Mouse (Mus musculus) B cell, adult 62 days (primary cell): ENCODE data around the gene Arhgdia. TPM values are rescaled to one million over a fixed set of nuclear protein-coding genes. Genes with fewer than 3 reads are reported as not detected.

Source experiments
- total RNA-seq: library from RNA; stranded (reverse); gene quantifications from 4 replicates; pipeline ENCODE4 v1.2.4, GENCODE M21; 2023

Arhgdia gene
- 511 to 532 TPM (median 521 TPM) in 4 replicates for total RNA-seq

DNA sequence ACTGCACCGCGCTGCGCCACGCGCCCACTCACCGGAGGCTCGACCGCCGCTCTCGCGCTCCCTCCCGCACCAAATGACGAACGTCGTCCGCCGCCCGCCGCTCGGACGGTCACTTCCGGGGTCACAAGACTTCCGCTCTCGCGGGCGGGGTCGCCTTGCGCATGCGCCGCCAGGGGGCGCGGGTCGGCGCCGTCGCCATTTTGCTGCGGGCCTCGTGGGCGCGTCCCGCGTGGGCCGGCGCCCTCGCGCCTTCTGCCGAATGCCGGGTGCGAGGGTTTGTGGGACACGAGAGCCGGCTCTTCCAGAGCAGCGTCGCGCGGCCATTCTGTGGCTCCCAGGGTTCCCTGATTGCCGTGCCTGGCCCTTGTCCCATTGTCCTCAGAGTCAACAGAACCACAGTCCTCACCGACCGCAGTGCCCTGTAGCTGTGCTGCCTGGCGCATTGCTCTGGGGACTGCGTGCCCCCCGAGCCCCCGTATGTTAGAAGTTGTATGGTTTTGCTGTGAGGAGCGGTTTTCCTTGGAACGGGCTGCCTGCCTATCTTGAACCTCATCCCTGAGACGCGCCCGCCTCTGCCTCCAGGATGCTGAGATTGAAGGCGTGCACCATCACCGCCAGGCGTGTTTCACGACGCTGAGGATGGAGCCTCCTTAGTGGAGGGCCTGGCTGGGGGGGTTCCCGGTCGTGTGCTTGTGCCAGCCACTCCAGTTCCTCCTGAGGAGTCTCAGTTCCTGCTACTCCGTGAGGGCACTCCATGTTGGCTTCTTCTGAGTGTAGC is at the start of gene Arhgdia:
Arhgdia (minus strand) TSS at position 135 of the 778 bp plus-strand sequence.

DNA sequence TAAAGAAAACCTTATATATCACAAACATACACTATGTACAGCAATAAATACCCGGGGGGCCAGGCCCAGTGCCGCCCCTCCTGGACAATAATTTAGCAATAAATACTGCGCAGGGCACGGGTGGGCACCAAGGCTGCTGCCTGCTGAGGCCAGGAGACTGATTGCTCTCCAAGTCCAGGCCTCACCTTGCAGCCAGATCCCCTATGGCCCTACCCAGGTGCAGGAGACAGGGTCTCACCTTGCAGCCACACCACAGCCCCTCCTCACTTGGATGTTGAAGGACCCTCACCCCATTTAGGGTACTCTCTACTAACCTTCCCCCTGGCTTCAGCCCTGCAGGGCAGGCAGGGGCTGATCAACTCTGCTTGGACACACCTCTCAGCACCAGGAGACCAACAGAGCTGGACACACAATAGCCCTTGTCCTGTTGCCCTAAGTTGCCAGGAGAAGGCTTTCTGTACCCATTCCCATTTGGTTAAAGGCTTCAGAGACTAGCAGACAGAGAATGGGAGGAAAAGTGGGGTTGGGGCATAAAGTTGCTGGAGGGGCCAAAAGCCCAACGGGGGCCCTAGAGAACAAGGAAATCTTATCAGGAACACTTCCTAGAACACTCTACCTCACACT is 43.8 kb upstream of the Arhgdia start, which contains the start of gene Sirt7:
Sirt7 (minus strand) TSS at position 89 of the 624 bp plus-strand sequence.

DNA sequence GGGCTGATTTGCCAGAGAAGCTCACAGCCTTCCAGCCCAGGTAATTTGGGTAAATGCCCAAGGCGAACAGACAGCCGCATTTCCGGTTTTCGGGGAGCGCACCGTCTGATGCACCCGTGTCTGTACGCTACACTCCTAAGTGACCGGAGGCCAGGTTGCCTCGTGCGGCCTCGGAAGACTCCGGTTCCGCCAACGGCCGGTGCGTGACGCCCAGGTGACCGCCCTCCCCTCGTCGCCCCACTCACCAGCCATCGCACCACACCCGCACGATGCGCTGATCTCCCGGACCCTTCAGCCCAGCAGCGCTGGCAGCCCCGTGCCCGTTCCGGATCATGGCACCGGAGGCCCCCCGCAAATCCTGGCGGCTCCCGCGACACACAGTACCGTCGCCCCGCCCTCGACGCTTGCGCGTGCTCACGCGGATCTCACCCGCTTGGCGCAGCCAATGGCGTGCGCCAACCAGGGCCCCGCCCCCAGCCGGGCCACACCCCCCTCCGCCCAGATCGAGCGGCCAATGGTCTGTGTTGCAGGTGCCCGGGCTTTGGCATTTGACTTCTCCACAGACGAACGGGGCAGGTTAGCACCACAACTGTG is 36.2 kb upstream of the Arhgdia start, which contains the start of gene Pcyt2:
Pcyt2 (minus strand) TSS at position 418 of the 594 bp plus-strand sequence.

DNA sequence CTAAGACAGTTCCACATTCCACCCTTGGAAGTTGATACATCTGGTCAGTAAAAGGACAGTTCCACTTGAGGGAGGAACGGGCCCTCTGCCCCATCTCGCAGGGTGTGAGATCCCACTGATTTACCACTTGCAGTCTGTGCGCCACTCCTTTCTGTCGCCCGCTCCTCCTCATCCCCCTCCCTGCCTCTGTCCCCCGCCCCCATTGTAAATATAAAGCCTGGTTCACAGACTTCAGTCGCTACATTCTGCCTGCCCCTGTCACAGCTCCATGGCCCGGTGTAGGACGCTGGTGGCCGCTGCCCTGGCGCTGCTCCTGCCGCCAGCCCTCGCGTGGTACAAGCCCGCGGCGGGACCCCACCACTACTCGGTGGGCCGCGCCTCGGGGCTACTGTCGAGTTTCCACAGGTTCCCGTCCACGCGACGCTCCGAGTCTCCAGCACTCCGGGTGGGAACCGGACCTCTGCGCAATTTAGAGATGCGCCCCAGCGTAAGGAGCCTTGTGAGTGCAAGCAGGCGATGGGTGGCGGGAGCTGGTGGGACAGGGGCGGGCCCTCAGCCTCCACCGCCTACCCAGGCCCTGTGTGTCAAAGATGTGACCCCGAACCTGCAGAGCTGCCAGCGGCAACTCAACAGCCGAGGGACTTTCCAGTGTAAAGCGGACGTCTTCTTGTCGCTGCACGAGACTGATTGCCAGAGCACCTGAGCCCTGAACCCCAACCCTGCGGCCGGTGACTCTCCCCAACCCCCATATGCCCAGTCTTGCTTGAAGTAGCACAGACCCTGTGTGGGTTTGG is 27.0 kb upstream of the Arhgdia start, which contains the start of gene Npb:
Npb (plus strand) TSS at position 237 of the 794 bp plus-strand sequence.

DNA sequence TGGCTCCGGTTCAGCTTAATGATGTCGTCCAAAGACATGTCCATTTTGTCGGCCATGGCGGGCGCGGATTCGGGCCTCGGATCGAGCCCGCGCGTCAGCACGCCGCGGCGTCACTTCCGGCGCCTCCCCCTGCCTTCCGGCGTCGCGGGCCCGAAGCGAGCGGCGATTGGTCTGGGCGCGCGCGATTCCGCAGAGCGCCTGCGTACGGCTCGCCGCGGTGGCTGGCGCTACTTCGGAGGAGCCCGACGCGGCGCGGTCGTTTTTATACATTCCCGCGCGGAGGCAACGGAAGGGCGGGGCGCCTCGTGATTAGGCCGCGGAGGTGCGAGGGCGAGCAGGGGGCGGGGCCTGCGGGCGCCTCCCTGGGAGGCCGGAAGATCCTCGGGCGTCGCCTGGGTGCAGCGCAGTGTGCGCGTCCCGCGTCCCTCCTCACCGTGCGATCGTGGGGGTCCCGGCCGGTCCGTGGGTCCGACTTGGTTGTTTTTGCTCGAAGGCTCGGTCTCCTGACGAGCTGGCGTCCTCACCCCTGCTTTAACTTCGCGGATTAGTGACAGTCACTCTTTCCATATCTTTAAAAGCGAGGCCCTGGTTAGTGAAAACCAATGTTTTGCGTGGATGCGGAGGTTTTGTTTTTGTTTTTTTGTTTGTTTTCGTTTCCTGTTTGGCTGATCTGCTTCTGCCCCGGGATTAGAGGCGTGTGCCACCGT is 17.0 kb upstream of the Arhgdia start, which contains the start of the genes Alyref and Anapc11:
Alyref (minus strand) TSS at position 83 of the 707 bp plus-strand sequence.
Anapc11 (plus strand) TSS at position 139 of the 707 bp plus-strand sequence.

DNA sequence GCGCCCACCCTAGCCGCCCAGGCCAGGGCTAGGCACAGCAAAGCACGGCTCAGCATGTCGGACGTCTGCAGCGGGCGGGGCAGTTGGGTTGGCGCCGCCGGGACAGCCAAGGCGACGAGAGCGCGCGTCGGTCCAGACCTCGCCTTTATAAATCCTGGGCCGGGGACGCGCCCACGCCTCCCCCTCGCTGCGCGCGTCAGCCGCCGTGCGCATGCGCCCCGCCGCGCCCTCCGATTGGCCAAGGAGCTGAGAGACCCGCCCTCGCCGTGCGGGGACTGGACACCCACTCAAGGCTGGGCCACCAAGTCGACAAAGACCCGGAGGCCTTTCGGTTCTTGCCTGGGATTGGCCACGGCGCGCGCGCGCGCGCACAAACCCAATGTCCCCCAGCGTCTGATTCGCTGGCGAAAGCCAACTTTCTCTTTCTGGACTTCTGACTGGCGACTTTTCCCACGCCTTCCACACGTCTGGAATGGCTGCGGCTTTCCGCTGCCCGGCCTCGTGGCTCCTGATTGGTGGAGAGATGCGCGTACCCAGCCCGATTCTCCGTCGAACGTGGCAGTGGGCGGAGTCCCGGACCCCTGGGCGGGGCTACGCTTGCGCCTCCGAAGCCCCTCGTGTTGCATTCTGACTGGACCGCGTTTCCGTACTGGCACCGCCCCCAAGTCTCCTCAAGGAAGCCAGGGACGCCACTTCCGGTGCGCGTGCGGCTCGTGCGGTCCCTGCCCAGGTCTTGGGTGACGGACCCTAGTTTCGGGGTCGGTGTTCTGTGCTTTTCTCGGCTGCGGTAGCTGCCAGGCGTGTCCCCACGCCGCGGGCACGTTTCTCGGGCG is 8.5 kb downstream of the Arhgdia start, which contains the start of gene P4hb:
P4hb (minus strand) TSS at position 502 of the 833 bp plus-strand sequence.

DNA sequence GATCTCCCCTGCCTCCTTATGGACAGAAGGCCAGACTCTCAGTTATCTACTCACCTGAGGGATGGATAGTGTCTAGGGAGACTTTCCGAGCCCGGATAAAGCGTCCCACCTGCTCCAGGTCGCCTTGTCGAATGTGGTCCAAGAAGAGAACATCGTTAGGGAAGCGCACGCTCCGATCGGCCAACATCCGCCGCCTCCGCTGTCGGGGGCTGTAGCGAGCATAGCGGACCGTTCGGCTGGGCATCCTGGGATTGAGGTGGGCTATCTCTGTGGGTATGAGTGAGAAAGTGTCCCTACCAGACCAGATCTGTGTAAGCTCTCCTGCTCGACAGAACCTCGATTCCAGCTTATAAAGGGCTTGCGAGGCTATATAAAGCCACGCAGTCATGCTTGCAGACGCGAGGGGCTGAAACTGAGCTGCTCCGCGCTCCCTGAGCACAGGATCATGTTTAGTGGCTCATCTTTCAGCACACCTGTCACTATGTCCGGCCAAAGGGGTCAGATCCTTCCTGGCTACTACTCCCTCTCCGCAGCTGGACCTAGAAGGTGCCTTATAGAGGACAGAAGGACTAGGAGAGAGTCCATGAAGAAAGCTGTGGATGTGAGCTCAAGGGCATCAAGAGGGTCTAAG is 30.5 kb downstream of the Arhgdia start, which contains the start of gene Ppp1r27:
Ppp1r27 (minus strand) TSS at position 323 of the 631 bp plus-strand sequence.

DNA sequence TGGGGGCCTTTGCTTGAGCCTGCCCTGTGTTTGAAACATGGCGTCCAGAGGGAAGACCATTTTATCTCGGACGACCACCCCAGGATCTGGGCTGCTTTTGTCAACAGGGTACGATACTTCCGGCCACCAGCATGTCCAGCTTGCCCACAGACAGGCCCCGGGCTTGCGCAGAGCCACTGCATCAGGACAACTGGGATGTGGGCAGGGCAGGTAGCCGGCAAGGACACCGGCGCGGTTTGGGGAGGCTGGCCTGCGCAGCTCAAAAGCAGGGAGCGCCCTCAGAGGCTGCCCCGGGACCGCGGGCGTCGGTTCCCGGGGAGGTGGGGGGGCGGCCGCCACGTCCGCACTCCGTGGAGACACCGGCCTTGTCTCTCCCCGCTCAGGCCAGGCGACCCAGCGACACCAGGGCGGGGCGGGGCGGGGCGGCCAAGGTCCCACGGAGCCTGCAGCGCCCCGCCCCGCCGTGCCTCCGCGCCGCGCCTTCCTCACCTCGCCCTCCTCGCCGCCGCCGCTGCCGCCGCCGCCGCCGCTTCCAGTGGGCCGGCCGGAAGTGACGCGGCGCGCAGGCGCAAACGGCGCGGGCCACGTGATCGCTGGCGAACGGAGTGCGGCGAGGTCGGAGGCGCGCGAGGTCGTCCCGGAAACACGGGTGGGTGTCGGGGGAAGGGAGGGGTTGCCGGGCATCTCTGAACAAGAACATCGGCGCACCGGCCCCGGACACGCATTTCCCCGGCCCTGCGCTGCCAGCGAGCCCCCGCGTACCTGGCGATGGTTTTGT is 32.1 kb downstream of the Arhgdia start, which contains the start of gene Mcrip1:
Mcrip1 (minus strand) TSS at position 560 of the 778 bp plus-strand sequence.

DNA sequence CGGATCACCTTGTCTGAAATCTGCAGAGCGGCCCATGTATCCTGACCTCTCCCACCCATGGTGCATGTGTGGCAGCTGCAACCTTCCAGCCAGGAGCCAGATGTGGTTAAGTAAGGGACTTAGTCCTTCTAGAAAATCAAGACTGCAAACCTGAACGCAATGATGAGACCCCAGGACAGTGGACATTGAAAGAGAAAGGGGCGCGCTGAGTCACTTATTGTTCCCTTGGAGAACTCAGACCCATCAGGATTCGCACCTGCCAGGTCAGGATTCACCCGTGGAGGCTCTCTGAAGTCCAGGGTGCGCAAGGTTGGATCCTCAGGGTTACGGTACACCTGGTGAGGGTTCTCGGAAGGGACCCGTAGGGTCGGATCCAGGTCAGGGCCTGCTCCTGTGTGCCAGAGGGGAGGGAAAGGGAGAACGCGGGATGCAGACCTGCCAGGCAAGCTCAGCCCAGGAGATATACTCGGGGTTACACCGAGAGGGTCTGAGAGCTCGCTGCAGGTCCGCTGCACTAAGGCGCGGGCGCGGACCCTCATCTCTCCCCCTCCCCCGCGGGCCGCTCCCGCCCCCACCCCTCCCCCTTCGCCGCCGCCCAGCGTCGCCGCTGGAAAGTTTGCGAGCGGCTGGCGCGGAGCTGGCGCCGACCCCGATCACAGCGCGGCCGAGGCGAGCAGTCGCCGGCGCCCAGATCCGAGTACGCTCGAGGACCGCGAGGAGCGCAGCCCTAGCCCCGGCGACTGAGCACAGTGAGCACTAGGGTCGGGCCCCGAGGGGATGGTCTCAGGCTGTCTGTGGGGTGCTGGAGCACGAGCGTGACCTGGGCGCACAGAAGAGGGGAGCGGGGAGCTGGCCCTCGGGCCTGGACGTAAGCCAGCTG is 51.1 kb downstream of the Arhgdia start, which contains the start of gene Gcgr:
Gcgr (plus strand) TSS at position 615 of the 880 bp plus-strand sequence.

Other genes starting within 250 kb of the Arhgdia start
- 1,282 to 1,325 TPM (median 1,304 TPM) in 4 replicates for gene Actg1, start 233.1 kb downstream of the Arhgdia start, total RNA-seq
- gene Fscn2, start 220.1 kb downstream of the Arhgdia start, total RNA-seq: not detected in 4 replicates
- 16.9 to 32.5 TPM (median 24.3 TPM) in 4 replicates for gene Faap100, start 202.9 kb downstream of the Arhgdia start, total RNA-seq
- gene Nploc4, start 143.9 kb downstream of the Arhgdia start, total RNA-seq: 65.3 to 69.1 TPM (median 67.1 TPM) in 4 replicates
- 0.69 to 24.1 TPM in 2 of 4 replicates, not detected in the others for gene Tspan10, start 139.0 kb downstream of the Arhgdia start, total RNA-seq
- 0.88 TPM in 1 of 4 replicates, not detected in the others for gene Pde6g, start 128.1 kb downstream of the Arhgdia start, total RNA-seq
- gene Oxld1, start 123.6 kb downstream of the Arhgdia start, total RNA-seq: 4.3 to 7.5 TPM (median 4.8 TPM) in 4 replicates
- gene Ccdc137, start 123.5 kb downstream of the Arhgdia start, total RNA-seq: 28.8 to 40.2 TPM (median 32.1 TPM) in 4 replicates
- 4.9 to 14.4 TPM (median 11.7 TPM) in 4 replicates for gene Arl16, start 114.0 kb downstream of the Arhgdia start, total RNA-seq
- 31.5 to 40.7 TPM (median 34.0 TPM) in 4 replicates for gene Mrpl12, start 97.0 kb downstream of the Arhgdia start, total RNA-seq
- 12.3 to 14.2 TPM (median 13.2 TPM) in 4 replicates for gene Slc25a10, start 89.8 kb downstream of the Arhgdia start, total RNA-seq
- gene Gcgr, start 50.9 kb downstream of the Arhgdia start, total RNA-seq: not detected in 4 replicates
- 38.2 to 45.1 TPM (median 40.3 TPM) in 4 replicates for gene Mcrip1, start 31.9 kb downstream of the Arhgdia start, total RNA-seq
- gene Ppp1r27, start 30.5 kb downstream of the Arhgdia start, total RNA-seq: not detected in 4 replicates
- 147 to 174 TPM (median 161 TPM) in 4 replicates for gene P4hb, start 8.4 kb downstream of the Arhgdia start, total RNA-seq
- gene Alyref, start 16.7 kb upstream of the Arhgdia start, total RNA-seq: 140 to 161 TPM (median 155 TPM) in 4 replicates
- 39.9 to 45.2 TPM (median 44.4 TPM) in 4 replicates for gene Anapc11, start 16.8 kb upstream of the Arhgdia start, total RNA-seq
- not detected in 4 replicates for gene Npb, start 26.9 kb upstream of the Arhgdia start, total RNA-seq
- 101 to 110 TPM (median 102 TPM) in 4 replicates for gene Pcyt2, start 36.3 kb upstream of the Arhgdia start, total RNA-seq
- 95.8 to 118 TPM (median 106 TPM) in 4 replicates for gene Sirt7, start 43.6 kb upstream of the Arhgdia start, total RNA-seq
- gene Mafg, start 52.0 kb upstream of the Arhgdia start, total RNA-seq: 66.1 to 75.4 TPM (median 73.7 TPM) in 4 replicates
- 0.81 to 4.3 TPM (median 1.4 TPM) in 4 replicates for gene Pycr1, start 62.1 kb upstream of the Arhgdia start, total RNA-seq
- gene Myadml2, start 66.5 kb upstream of the Arhgdia start, total RNA-seq: 1.5 to 2.0 TPM in 2 of 4 replicates, not detected in the others
- not detected in 4 replicates for gene Notum, start 79.6 kb upstream of the Arhgdia start, total RNA-seq
- 95.9 to 114 TPM (median 110 TPM) in 4 replicates for gene Aspscr1, start 91.3 kb upstream of the Arhgdia start, total RNA-seq
- gene Cenpx, start 132.1 kb upstream of the Arhgdia start, total RNA-seq: 26.6 to 39.0 TPM (median 29.3 TPM) in 4 replicates
- gene Lrrc45, start 132.3 kb upstream of the Arhgdia start, total RNA-seq: 36.7 to 47.4 TPM (median 37.6 TPM) in 4 replicates
- gene Rac3, start 139.8 kb upstream of the Arhgdia start, total RNA-seq: 0.86 TPM in 1 of 4 replicates, not detected in the others
- gene Dcxr, start 145.7 kb upstream of the Arhgdia start, total RNA-seq: 13.4 to 18.0 TPM (median 16.8 TPM) in 4 replicates
- not detected in 4 replicates for gene Cbr2, start 150.5 kb upstream of the Arhgdia start, total RNA-seq
- gene Hmga1b, start 181.2 kb upstream of the Arhgdia start, total RNA-seq: 33.4 to 46.4 TPM (median 42.5 TPM) in 4 replicates
- gene Rfng, start 202.6 kb upstream of the Arhgdia start, total RNA-seq: 12.1 to 16.6 TPM (median 12.6 TPM) in 4 replicates
- gene Gps1, start 202.6 kb upstream of the Arhgdia start, total RNA-seq: 70.3 to 87.1 TPM (median 75.6 TPM) in 4 replicates
- gene Dus1l, start 214.8 kb upstream of the Arhgdia start, total RNA-seq: 49.8 to 57.3 TPM (median 53.2 TPM) in 4 replicates
- 117 to 130 TPM (median 124 TPM) in 4 replicates for gene Fasn, start 242.9 kb upstream of the Arhgdia start, total RNA-seq